Mouse (Mus musculus) neural tube, embryonic 11.5 days (tissue): ENCODE data around the gene 4430402I18Rik. TPM values are rescaled to one million over a fixed set of nuclear protein-coding genes. Genes with fewer than 3 reads are reported as not detected.

ENCODE experiments used
- ATAC-seq: fragments of 200-750 bp; cut with Nextera tagmentation; 2 replicates; pipeline ENCODE4 v1.8.0; 2017; ENCODE audit warnings: moderate number of reproducible peaks, mild to moderate bottlenecking, moderate TSS enrichment, moderate library complexity; ENCODE audit not compliant: insufficient read depth, low FRiP score, low TSS enrichment
- DNase-seq: peaks from one replicate; pipeline ENCODE4 v3.0.0-alpha.2; 2015; ENCODE audit warnings: low spot score
- H3K27ac ChIP-seq: fragments of 300-500 bp; sonication (generic); 2 replicates; pipeline ENCODE4 v1.5.1; 2014; ENCODE audit warnings: low read depth, mild to moderate bottlenecking, low read length
- H3K27me3 ChIP-seq: fragments of 300-500 bp; sonication (generic); 2 replicates; pipeline ENCODE4 v1.6.1; 2014; ENCODE audit warnings: mild to moderate bottlenecking, low read length, mixed read lengths; ENCODE audit not compliant: control insufficient read depth, insufficient read depth
- H3K36me3 ChIP-seq: fragments of 300-500 bp; sonication (generic); 2 replicates; pipeline ENCODE4 v1.6.1; 2014; ENCODE audit warnings: mild to moderate bottlenecking, low read length, moderate library complexity, mixed read lengths; ENCODE audit not compliant: control insufficient read depth, insufficient read depth
- H3K4me1 ChIP-seq: fragments of 300-500 bp; sonication (generic); 2 replicates; pipeline ENCODE4 v1.6.1; 2014; ENCODE audit warnings: low read length, mixed read lengths; ENCODE audit not compliant: control insufficient read depth, insufficient read depth
- H3K4me2 ChIP-seq: fragments of 300-500 bp; sonication (generic); 2 replicates; pipeline ENCODE4 v1.6.1; 2014; ENCODE audit warnings: low read depth, mild to moderate bottlenecking, moderate library complexity
- H3K4me3 ChIP-seq: fragments of 300-500 bp; sonication (generic); 2 replicates; pipeline ENCODE4 v1.5.1; 2014; ENCODE audit warnings: low read depth, low read length
- H3K9ac ChIP-seq: fragments of 300-500 bp; sonication (generic); 2 replicates; pipeline ENCODE4 v1.6.1; 2014; ENCODE audit warnings: mild to moderate bottlenecking, low read length
- H3K9me3 ChIP-seq: fragments of 300-500 bp; sonication (generic); 2 replicates; pipeline ENCODE4 v1.6.1; 2016; ENCODE audit warnings: low read length; ENCODE audit not compliant: control insufficient read depth
- WGBS: fragments of 180-500 bp; shearing (Covaris S2); extraction: QIAGEN DNeasy Blood & Tissue Kit; methylation state at CpG from one replicate; pipeline ENCODE4 v1.1.7; 2014; 5-methylcytosine and 5-hydroxymethylcytosine counted together
- polyA plus RNA-seq: library from polyadenylated mRNA; unstranded; fragments of >200 nt; fragmentation: Nextera tagmentation; extraction: Ambion mirVana; gene quantifications from 2 replicates; pipeline ENCODE4 v1.2.1, GENCODE M21; 2014

4430402I18Rik gene
- polyA plus RNA-seq, 1 experiment from 2014 or later: 0.60 TPM

GRCm38 (mm10) chr19:28917839-28918238 is 49.8 kb downstream of the 4430402I18Rik start:
- H3K4me2 ChIP-seq: no peak overlapping the region
- no peak overlapping the region for H3K27ac ChIP-seq
- WGBS: 87% methylated on average over 5 of the region's 5 CpGs
- no peaks in the 10 kb centered on the region for H3K9me3 ChIP-seq
- H3K36me3 ChIP-seq: no peaks in the 10 kb centered on the region
- H3K4me1 ChIP-seq: no peaks in the 10 kb centered on the region
- H3K27me3 ChIP-seq: no peaks in the 10 kb centered on the region
- DNase-seq (no peak), ATAC-seq (no peak)
- no peak overlapping the region for H3K9ac ChIP-seq
- H3K4me3 ChIP-seq: no peak overlapping the region

GRCm38 (mm10) chr19:28916492-28916891 is 51.1 kb downstream of the 4430402I18Rik start:
- no peaks in the 10 kb centered on the region for H3K36me3 ChIP-seq
- DNase-seq (no peak), ATAC-seq (no peak)
- no peak overlapping the region for H3K4me3 ChIP-seq
- H3K4me2 ChIP-seq: no peak overlapping the region
- no peaks in the 10 kb centered on the region for H3K4me1 ChIP-seq
- H3K27me3 ChIP-seq: no peaks in the 10 kb centered on the region
- H3K9me3 ChIP-seq: no peaks in the 10 kb centered on the region
- no peak overlapping the region for H3K9ac ChIP-seq
- H3K27ac ChIP-seq: no peak overlapping the region
- 64% methylated on average over 4 of the region's 4 CpGs for WGBS

GRCm38 (mm10) chr19:28915602-28916250 is 51.9 kb downstream of the 4430402I18Rik start:
- Histone ChIP-seq H3K4me1 (no peaks in the 10 kb centered on the region), H3K27ac (no peak overlapping the region), H3K9me3 (no peaks in the 10 kb centered on the region), H3K27me3 (no peaks in the 10 kb centered on the region), H3K9ac (no peak overlapping the region), H3K36me3 (no peaks in the 10 kb centered on the region), H3K4me2 (no peak overlapping the region), H3K4me3 (no peak overlapping the region)
- WGBS: 73% methylated on average over 2 of the region's 2 CpGs
- no peak for ATAC-seq
- DNase-seq: no peak

DNA sequence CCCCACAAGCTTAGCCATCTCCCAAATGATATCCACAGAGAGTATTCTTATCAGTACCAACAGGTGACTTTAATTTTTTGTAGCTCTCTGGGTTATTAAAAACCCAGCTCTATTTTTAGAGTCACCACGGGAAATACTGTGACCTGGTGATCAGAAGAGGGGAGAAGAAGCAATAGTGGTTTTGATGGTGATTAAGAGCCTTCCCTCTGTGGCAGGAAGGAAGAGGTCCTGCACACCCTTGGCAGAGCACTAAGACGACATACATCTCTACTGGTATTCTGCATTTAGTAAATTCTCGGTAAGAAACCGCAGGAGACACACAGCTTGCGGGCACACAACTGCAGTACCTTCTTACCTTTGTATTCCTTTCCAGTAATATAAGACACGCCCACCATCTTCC is 53.0 kb downstream of the 4430402I18Rik start:
- H3K9me3 ChIP-seq: no peaks in the 10 kb centered on the region

DNA sequence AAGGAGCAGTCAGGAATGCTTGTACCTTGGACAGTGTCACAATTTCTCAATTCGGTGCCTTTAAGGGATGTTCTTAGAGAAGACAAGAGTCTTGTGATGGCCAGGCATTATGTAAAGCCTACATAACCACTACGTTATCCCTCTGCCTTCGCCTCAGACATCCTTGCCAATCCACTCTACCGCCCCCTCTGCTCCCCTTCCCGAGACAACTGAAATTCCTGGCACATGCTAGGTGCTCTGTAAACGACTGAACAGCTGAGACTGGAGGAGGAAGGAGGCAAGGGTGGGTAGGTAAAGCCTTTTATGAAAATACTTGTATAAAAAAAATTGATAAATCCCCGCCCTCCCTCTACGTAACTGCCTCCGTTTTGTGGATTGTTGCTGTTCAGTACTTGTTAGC is 58.9 kb downstream of the 4430402I18Rik start:
- Histone ChIP-seq H3K4me1 (no peaks in the 10 kb centered on the region), H3K9ac (no peak overlapping the region), H3K27ac (no peak overlapping the region), H3K27me3 (no peaks in the 10 kb centered on the region), H3K4me3 (no peak overlapping the region), H3K9me3 (no peaks in the 10 kb centered on the region), H3K4me2 (no peak overlapping the region), H3K36me3 (no peaks in the 10 kb centered on the region)
- WGBS: 81% methylated on average over 9 of the region's 9 CpGs
- DNase-seq (no peak), ATAC-seq (no peak)

More for the DNA sequence above, 53.0 kb downstream of the 4430402I18Rik start:
- ATAC-seq: no peak
- Histone ChIP-seq H3K27me3 (no peaks in the 10 kb centered on the region), H3K4me3 (no peak overlapping the region), H3K9ac (no peak overlapping the region), H3K27ac (no peak overlapping the region), H3K4me1 (no peaks in the 10 kb centered on the region), H3K4me2 (no peak overlapping the region), H3K36me3 (no peaks in the 10 kb centered on the region)
- 83% methylated on average over 6 of the region's 6 CpGs for WGBS
- DNase-seq: no peak

DNA sequence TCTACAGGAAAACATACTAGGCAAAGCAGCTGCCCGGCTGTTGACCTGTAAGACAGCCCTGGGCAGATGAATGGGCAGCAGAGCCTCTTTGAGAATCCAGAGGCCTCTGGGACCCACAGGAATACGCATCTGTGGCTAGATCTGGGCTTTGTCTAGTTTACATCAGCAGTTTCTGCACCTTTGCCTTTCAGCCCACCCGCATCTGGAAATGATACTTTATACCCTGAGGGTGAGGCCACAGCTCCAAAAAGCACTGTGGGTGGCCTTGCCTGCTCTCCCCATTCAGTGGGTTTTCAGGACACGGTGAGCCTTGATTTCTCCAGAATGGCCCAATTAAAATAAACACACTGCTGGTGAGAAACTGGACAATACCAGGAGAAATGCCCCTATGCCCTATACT is 59.4 kb downstream of the 4430402I18Rik start:
- 47% methylated on average over 4 of the region's 4 CpGs for WGBS
- Histone ChIP-seq H3K4me1 (no peaks in the 10 kb centered on the region), H3K27ac (no peak overlapping the region), H3K36me3 (no peaks in the 10 kb centered on the region), H3K27me3 (no peaks in the 10 kb centered on the region), H3K9me3 (no peaks in the 10 kb centered on the region), H3K9ac (no peak overlapping the region; the same call in 1 of the 2 replicates), H3K4me2 (no peak overlapping the region), H3K4me3 (no peak overlapping the region)
- ATAC-seq (no peak), DNase-seq (peak; percentile 29)

- Histone ChIP-seq H3K4me1 (no peaks in the 10 kb centered on the region), H3K27me3 (no peaks in the 10 kb centered on the region), H3K9ac (no peak overlapping the region), H3K36me3 (no peaks in the 10 kb centered on the region), H3K9me3 (no peaks in the 10 kb centered on the region), H3K4me2 (no peak overlapping the region), H3K4me3 (no peak overlapping the region), H3K27ac (no peak overlapping the region)
- ATAC-seq (no peak), DNase-seq (no peak)
- 89% methylated on average over 8 of the region's 8 CpGs for WGBS
Measured at GRCm38 (mm10) chr19:28903536-28904119, 64.0 kb downstream of the 4430402I18Rik start.

DNA sequence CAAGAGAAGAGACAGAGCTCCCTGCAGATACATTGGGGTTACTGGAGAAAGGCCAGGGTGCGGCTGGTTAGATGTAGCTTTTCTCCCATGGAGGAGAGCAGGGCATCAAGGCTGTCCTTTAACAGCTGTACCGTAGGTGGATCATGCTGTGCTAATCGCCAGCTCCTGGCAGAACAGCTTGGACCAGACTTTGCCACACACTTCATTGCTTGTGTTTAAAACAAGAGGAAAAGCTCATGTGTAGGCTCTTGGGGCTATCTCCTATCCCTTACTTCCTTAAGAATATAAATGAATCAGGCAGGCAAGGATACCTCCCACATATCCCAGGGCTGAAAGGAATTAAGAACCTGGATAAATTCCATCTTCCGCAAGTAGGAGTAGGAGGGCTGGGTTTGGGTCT is 64.8 kb downstream of the 4430402I18Rik start:
- Histone ChIP-seq H3K27ac (no peak overlapping the region), H3K9me3 (no peaks in the 10 kb centered on the region), H3K27me3 (no peaks in the 10 kb centered on the region), H3K36me3 (no peaks in the 10 kb centered on the region), H3K4me3 (no peak overlapping the region), H3K4me1 (no peaks in the 10 kb centered on the region), H3K4me2 (no peak overlapping the region), H3K9ac (no peak overlapping the region)
- no peak for ATAC-seq
- 85% methylated on average over 4 of the region's 4 CpGs for WGBS
- DNase-seq: no peak

GRCm38 (mm10) chr19:28902111-28902510 is 65.5 kb downstream of the 4430402I18Rik start:
- Histone ChIP-seq H3K27ac (no peak overlapping the region), H3K9ac (no peak overlapping the region), H3K27me3 (no peaks in the 10 kb centered on the region), H3K4me3 (no peak overlapping the region), H3K36me3 (no peaks in the 10 kb centered on the region), H3K4me2 (no peak overlapping the region), H3K4me1 (no peaks in the 10 kb centered on the region), H3K9me3 (no peaks in the 10 kb centered on the region)
- ATAC-seq: no peak
- DNase-seq: no peak
- 47% methylated on average over 2 of the region's 2 CpGs for WGBS
